Mouse (Mus musculus) G1E (cell line): ENCODE measurements around the gene Zeb2. TPM values are rescaled to one million over a fixed set of nuclear protein-coding genes. Genes with fewer than 3 reads are reported as not detected.

Source experiments
- ATAC-seq: 2 replicates; pipeline ENCODE4 v1.8.0; 2016; ENCODE audit warnings: mild to moderate bottlenecking; ENCODE audit not compliant: insufficient number of reproducible peaks, poor library complexity, low FRiP score, severe bottlenecking; ENCODE audit errors: extremely low read depth
- DNase-seq: peaks from one replicate; pipeline ENCODE4 v3.0.0; 2012; ENCODE audit warnings: low spot score
- H3K27me3 ChIP-seq: 2 replicates; pipeline ENCODE4 v1.6.1; 2012; ENCODE audit warnings: mild to moderate bottlenecking, low read length, inconsistent platforms; ENCODE audit not compliant: insufficient read depth
- H3K36me3 ChIP-seq: replicated peaks from 2 replicates; pipeline ENCODE3; 2012; ENCODE audit warnings: mild to moderate bottlenecking, inconsistent platforms
- H3K4me1 ChIP-seq: 2 replicates; pipeline ENCODE4 v1.6.1; 2012; ENCODE audit warnings: low read depth, low read length, inconsistent platforms, mixed read lengths; ENCODE audit not compliant: insufficient read depth
- H3K4me3 ChIP-seq: 2 replicates; pipeline ENCODE4 v1.5.1; 2012; ENCODE audit warnings: low read depth, mild to moderate bottlenecking, inconsistent platforms, low read length, moderate library complexity, mixed read lengths
- H3K9me3 ChIP-seq: replicated peaks from 2 replicates; pipeline ENCODE4 v1.6.1; 2012; ENCODE audit warnings: inconsistent platforms
- CTCF ChIP-seq: IDR thresholded peaks from 2 replicates; pipeline ENCODE4 v1.5.1; 2012; ENCODE audit warnings: low read depth, low read length, inconsistent platforms, mixed read lengths
- GATA1 ChIP-seq: IDR thresholded peaks from 2 replicates; pipeline ENCODE4 v1.6.1; 2012; ENCODE audit warnings: borderline replicate concordance, low read length, inconsistent platforms, mixed read lengths
- GATA2 ChIP-seq: IDR thresholded peaks from 2 replicates; pipeline ENCODE4 v1.6.1; 2012; ENCODE audit warnings: low read depth, low read length, inconsistent platforms, borderline replicate concordance
- POLR2AphosphoS5 ChIP-seq: IDR thresholded peaks from 2 replicates; pipeline ENCODE4 v1.6.1; 2012; ENCODE audit warnings: low read depth, low read length, inconsistent platforms; ENCODE audit not compliant: insufficient replicate concordance
- TAL1 ChIP-seq: conservative IDR thresholded peaks from 2 replicates; pipeline ENCODE4 v1.6.1; 2012; ENCODE audit warnings: low read depth, low read length, inconsistent platforms, mixed read lengths
- polyA plus RNA-seq: library from polyadenylated mRNA; stranded (reverse); fragments of >175 nt; gene quantifications from 2 replicates; pipeline ENCODE4 v1.2.3, GENCODE M21; 2012
- total RNA-seq, 2 experiments: library from RNA; stranded (forward) in 1 of 2; stranded (reverse) in 1 of 2; fragments of 200-1000 nt in 1 of 2; fragments of >200 nt in 1 of 2; fragmentation: Nextera tagmentation in 1 of 2; gene quantifications; 2 replicates each; pipeline ENCODE4 v1.2.3; 2014 to 2017

Zeb2 gene
- 185 and 216 TPM in 2 replicates for total RNA-seq (2014; fragmentation: Nextera tagmentation)
- 65.6 and 79.0 TPM in 2 replicates for total RNA-seq (2017)
- 4.8 and 5.6 TPM in 2 replicates for polyA plus RNA-seq

DNA sequence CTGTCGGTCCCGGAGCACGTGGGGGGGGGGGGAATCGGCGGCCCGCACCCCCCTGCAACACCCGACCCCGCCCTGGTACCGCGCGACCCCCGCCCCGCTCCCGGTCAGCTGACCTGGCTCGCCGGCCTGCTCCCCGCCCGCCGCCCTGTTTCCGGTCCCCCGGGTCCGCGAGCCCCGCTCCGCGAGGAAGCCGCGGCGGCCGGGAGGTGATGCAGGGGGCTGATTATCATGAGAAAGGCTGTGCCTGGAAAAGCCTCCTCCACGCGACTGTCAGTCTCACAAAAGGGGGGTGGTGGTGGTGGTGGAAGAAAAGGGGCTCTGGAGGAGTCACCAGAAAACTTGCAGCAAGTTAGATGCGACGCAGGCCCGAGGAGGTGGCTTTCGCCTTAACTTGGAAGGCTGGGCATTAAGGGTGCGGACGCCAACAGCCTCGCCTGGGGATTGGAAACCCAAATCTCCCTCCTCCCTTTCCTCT is at the start of gene Zeb2:
Gene Zeb2 (minus strand): TSS at position 309 of the 475 bp plus-strand sequence.
- Histone ChIP-seq H3K27me3 (no peaks in the 10 kb centered on the region), H3K4me3 (peak within 1 kb of the TSS; percentile 70), H3K4me1 (peaks cover 37% of the 10 kb centered on the region), H3K9me3 (no peaks in the 10 kb centered on the region), H3K36me3 (no peaks in the 10 kb centered on the region)
- DNase-seq (no peak), ATAC-seq (peak; percentile 59)
- TF ChIP-seq GATA2 (no peak), POLR2AphosphoS5 (no peak)

DNA sequence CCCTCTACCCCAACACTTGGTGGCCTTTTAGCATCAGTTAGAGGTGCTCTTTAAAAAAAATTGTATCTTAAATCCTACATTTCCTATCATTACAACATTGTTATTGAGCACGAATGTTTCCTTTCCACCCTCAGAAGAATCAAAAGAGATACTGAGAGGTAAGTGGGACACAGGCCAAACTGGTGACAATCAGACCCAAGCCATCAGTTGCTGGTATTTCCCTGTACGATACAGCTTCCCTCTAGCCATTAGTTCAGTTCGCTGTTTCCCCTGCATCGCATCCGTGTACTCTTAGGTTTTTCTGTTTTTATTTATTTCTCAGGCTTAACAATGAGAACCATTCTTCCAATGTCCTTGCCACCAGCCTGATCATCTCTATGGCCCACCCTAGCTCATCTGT is 41.6 kb upstream of the Zeb2 start:
- H3K4me1 ChIP-seq: no peaks in the 10 kb centered on the region
- no peaks in the 10 kb centered on the region for H3K27me3 ChIP-seq
- no peaks in the 10 kb centered on the region for H3K36me3 ChIP-seq
- DNase-seq (no peak), ATAC-seq (no peak)
- H3K4me3 ChIP-seq: no peak overlapping the region
- TF ChIP-seq TAL1 (no peak), GATA2 (no peak), POLR2AphosphoS5 (no peak), GATA1 (no peak), CTCF (no peak)
- H3K9me3 ChIP-seq: no peaks in the 10 kb centered on the region

DNA sequence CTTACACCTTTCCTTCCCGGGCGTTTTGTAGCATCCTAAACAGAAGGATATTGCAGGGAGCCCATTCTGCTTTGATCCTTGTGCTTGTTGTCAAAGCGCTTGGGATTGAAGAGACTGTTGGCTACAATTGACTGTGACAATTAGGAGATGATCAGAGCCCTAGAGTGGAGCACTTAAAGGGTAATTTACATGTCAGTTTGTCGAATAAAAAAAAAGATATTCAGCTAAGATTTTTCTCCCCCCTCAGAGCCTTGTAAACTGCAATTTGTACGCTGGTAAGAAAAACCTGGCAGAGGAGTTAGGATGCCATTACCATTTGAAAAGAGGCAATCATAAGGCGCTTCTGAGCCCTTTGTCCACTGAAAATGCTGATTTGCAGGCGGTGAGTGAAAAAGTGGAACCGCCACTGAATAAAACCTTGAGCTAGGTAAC is 41.2 kb upstream of the Zeb2 start:
- Histone ChIP-seq H3K4me3 (no peak overlapping the region), H3K4me1 (no peaks in the 10 kb centered on the region), H3K9me3 (no peaks in the 10 kb centered on the region), H3K36me3 (no peaks in the 10 kb centered on the region), H3K27me3 (no peaks in the 10 kb centered on the region)
- DNase-seq (no peak), ATAC-seq (no peak)
- no peak for TF ChIP-seq POLR2AphosphoS5
- no peak for TF ChIP-seq TAL1
- no peak for TF ChIP-seq GATA2
- no peak for TF ChIP-seq GATA1
- TF ChIP-seq CTCF: no peak

DNA sequence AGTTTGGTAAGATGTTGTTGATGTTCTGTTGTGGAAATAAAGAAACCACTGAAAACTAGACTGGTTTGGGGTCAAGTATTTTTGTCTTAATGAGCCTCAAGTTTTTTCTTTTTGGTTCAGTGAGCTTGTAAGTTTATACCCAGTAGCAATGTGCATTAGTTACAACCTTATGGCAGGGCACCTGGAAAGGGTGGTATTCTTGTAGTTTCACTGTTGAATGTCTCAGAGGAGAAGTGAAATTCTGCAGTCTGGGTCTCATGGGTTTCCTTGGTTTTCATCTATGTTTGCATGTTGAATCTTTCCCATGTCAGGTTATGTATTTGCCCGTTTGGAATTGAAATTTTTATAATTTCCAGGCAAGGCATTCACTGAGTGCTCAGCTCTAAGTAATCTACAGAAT is 36.1 kb upstream of the Zeb2 start:
- no peaks in the 10 kb centered on the region for H3K9me3 ChIP-seq
- no peak for TF ChIP-seq GATA2
- TF ChIP-seq TAL1: no peak
- no peak for TF ChIP-seq CTCF
- TF ChIP-seq GATA1: no peak
- TF ChIP-seq POLR2AphosphoS5: no peak
- peaks cover 2% of the 10 kb centered on the region; the same call in 1 of the 2 replicates for H3K27me3 ChIP-seq
- no peak overlapping the region for H3K4me3 ChIP-seq
- H3K4me1 ChIP-seq: peaks cover 5% of the 10 kb centered on the region
- ATAC-seq: no peak
- no peak for DNase-seq
- no peaks in the 10 kb centered on the region for H3K36me3 ChIP-seq

DNA sequence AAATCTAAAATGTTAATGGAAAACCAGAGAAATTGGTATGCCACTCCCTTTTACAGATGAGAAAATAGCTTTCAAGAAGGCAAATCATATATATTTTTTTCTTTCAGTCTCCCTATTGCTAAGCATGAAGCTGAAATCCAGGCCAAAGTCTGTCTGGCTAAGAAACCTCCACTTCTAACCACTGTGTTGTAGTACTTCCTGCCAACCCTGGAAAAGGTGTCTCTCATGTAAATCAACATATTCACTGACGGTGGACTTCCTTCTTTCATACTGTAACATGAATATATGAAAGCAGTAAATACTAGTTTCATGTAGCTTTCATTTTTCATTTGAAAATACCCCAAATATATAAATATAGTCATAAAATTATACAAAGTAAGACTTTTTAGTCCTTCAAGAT is 26.0 kb upstream of the Zeb2 start:
- TF ChIP-seq GATA1 (no peak), CTCF (no peak), POLR2AphosphoS5 (no peak), TAL1 (no peak), GATA2 (no peak)
- Histone ChIP-seq H3K4me1 (peaks cover 6% of the 10 kb centered on the region; the same call in 1 of the 2 replicates), H3K36me3 (no peaks in the 10 kb centered on the region), H3K4me3 (no peak overlapping the region), H3K27me3 (no peaks in the 10 kb centered on the region), H3K9me3 (no peaks in the 10 kb centered on the region)
- ATAC-seq (no peak), DNase-seq (no peak)

DNA sequence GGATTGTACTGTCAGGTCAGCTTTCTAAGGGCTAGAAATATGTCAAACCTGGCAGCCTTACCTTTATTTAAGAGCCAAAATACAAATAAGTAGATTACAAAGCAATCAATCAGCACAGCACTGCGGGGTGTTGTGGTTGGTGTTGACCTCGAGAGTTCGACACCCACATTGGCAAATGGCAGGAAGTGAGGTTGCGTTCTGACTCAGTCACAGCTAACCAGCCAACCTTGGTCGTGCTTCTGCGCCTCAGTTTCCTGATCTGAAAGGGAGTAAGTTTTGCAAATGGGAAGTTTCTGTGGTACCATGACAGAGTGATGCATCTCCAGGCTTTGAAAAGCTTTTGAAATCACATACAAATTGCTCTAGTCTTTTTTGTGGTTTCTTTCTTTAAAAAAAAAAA is 21.7 kb upstream of the Zeb2 start:
- Histone ChIP-seq H3K4me1 (peaks cover 6% of the 10 kb centered on the region), H3K36me3 (no peaks in the 10 kb centered on the region), H3K9me3 (no peaks in the 10 kb centered on the region), H3K4me3 (no peak overlapping the region), H3K27me3 (no peaks in the 10 kb centered on the region)
- DNase-seq (no peak), ATAC-seq (no peak)
- TF ChIP-seq GATA1 (no peak), POLR2AphosphoS5 (no peak), GATA2 (no peak), TAL1 (no peak), CTCF (no peak)

DNA sequence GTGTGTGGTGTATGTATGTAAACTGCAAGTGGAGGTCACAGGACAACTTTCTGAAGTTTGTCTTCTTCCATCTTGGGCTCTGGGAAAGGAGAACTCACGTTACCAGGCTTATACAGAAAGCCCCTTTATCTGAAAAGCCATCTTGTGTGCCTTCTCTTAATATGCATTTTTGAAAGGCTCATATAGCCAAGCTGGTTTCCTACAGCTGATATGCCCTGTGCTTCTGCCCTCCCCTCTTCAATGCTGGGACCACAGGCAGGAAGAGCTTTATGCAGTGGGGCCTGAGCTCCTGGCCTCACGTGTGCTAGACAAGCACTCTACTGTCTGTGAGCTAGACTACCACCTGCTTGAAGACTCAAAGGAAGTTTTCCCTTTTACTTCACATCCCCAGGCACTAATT is 19.6 kb upstream of the Zeb2 start:
- peak; percentile 86 for ATAC-seq
- no peaks in the 10 kb centered on the region for H3K36me3 ChIP-seq
- H3K4me1 ChIP-seq: peaks cover 6% of the 10 kb centered on the region

More for the DNA sequence above, 19.6 kb upstream of the Zeb2 start:
- Histone ChIP-seq H3K9me3 (no peaks in the 10 kb centered on the region), H3K27me3 (no peaks in the 10 kb centered on the region), H3K4me3 (no peak overlapping the region)
- DNase-seq: no peak
- TF ChIP-seq GATA2 (no peak), GATA1 (no peak)
